ENCODE assay signal across 14 mouse cellular contexts in genomic region chr3:78899446-78900230, GRCm38 (mm10).
DNase-seq lines count a peak whose midpoint lies in the region; ATAC-seq lines count a peak whose summit lies in the region.
"Had no signal": no experiment of that assay in that cellular context is flagged by ENCODE, and none has a peak within 500 bp of the region (broad histone marks: within the 10 kb centered on the region; RNA-seq: fewer than 3 reads in every experiment).

No protein-coding gene starts in this region.

- DNase-seq in heart, adult 18-20 months = peak; percentile 28 to 51
- DNase-seq in heart, postnatal 25 days (ENCODE audit: low spot score) = no peak
- DNase-seq in skeletal muscle tissue, adult 2 months (ENCODE audit: low read depth, low spot score) = peak; percentile 4
- DNase-seq in liver, embryonic 11.5 days (ENCODE audit: low spot score) = no peak
- DNase-seq: adrenal gland, postnatal 36 days; cerebellum, adult 11 months; lung, postnatal 4 days; spleen, adult 18-20 months had no signal

- H3K4me3 ChIP-seq in midbrain, embryonic 12.5 days = no peak overlapping the region
- no peak overlapping the region for H3K4me3 ChIP-seq in midbrain, embryonic 16.5 days (ENCODE audit: low read depth, low read length)
- H3K4me3 ChIP-seq in heart, embryonic 13.5 days = no peak overlapping the region
- H3K4me3 ChIP-seq in liver, embryonic 11.5 days (ENCODE audit: low read depth, low read length) = no peak overlapping the region
- H3K4me3 ChIP-seq: myocyte had no signal

- peaks cover 30% of the 10 kb centered on the region for H3K4me1 ChIP-seq in midbrain, embryonic 12.5 days
- peaks cover 13% of the 10 kb centered on the region for H3K4me1 ChIP-seq in midbrain, embryonic 16.5 days (ENCODE audit: control insufficient read depth, insufficient read depth, low read length)
- peaks cover 27% of the 10 kb centered on the region for H3K4me1 ChIP-seq in heart, embryonic 13.5 days
- no peaks in the 10 kb centered on the region for H3K4me1 ChIP-seq in liver, embryonic 11.5 days (replicated peaks; ENCODE audit: control insufficient read depth, insufficient read depth, low read length)

- no peaks in the 10 kb centered on the region for H3K9me3 ChIP-seq in midbrain, embryonic 12.5 days
- no peaks in the 10 kb centered on the region for H3K9me3 ChIP-seq in midbrain, embryonic 16.5 days (replicated peaks; ENCODE audit: control insufficient read depth, low read length, poor library complexity, severe bottlenecking)
- no peaks in the 10 kb centered on the region for H3K9me3 ChIP-seq in heart, embryonic 13.5 days
- H3K9me3 ChIP-seq in liver, embryonic 11.5 days (ENCODE audit: control insufficient read depth, low read length) = no peaks in the 10 kb centered on the region

- no peak overlapping the region for H3K4me2 ChIP-seq in midbrain, embryonic 12.5 days (replicated peaks)
- H3K4me2 ChIP-seq in midbrain, embryonic 16.5 days (ENCODE audit: low read length) = no peak overlapping the region
- H3K4me2 ChIP-seq in heart, embryonic 13.5 days = no peak overlapping the region
- H3K4me2 ChIP-seq in liver, embryonic 11.5 days = no peak overlapping the region

- ATAC-seq in midbrain, embryonic 12.5 days (ENCODE audit: low FRiP score, low read depth) = peak; percentile 61
- ATAC-seq in midbrain, embryonic 16.5 days = no peak
- peak; percentile 37; the same call in 1 of the 2 replicates for ATAC-seq in heart, embryonic 13.5 days (ENCODE audit: extremely low read depth, insufficient number of reproducible peaks, low FRiP score, low TSS enrichment)
- no peak for ATAC-seq in liver, embryonic 11.5 days (replicated peaks; ENCODE audit: low FRiP score)
- no peak for ATAC-seq in cerebellum, adult (ENCODE audit: insufficient number of reproducible peaks, low FRiP score, low TSS enrichment)
- ATAC-seq: intestine, postnatal 0 days had no signal

- H3K9ac ChIP-seq in midbrain, embryonic 12.5 days (replicated peaks) = no peak overlapping the region
- H3K9ac ChIP-seq in midbrain, embryonic 16.5 days (ENCODE audit: low read depth, low read length) = no peak overlapping the region
- H3K9ac ChIP-seq in heart, embryonic 13.5 days = no peak overlapping the region
- no peak overlapping the region for H3K9ac ChIP-seq in liver, embryonic 11.5 days (ENCODE audit: low read depth, low read length)

- 45% methylated on average over 8 of the region's 8 CpGs for WGBS in midbrain, embryonic 12.5 days
- WGBS in midbrain, embryonic 16.5 days = 39% methylated on average over 8 of the region's 8 CpGs
- 57% methylated on average over 8 of the region's 8 CpGs for WGBS in heart, embryonic 13.5 days
- WGBS in liver, embryonic 11.5 days = 73% methylated on average over 8 of the region's 8 CpGs

- H3K27ac ChIP-seq in midbrain, embryonic 12.5 days (replicated peaks) = no peak overlapping the region; the same call in 1 of the 2 replicates
- H3K27ac ChIP-seq in midbrain, embryonic 16.5 days (ENCODE audit: low read length) = no peak overlapping the region
- H3K27ac ChIP-seq in heart, embryonic 13.5 days (replicated peaks) = peak overlapping the region; percentile 50; the same call in 1 of the 2 replicates
- H3K27ac ChIP-seq in liver, embryonic 11.5 days (ENCODE audit: low read depth, low read length) = no peak overlapping the region

- no peaks in the 10 kb centered on the region for H3K36me3 ChIP-seq in midbrain, embryonic 12.5 days
- no peaks in the 10 kb centered on the region for H3K36me3 ChIP-seq in midbrain, embryonic 16.5 days (ENCODE audit: control insufficient read depth, insufficient read depth, low read length)
- no peaks in the 10 kb centered on the region for H3K36me3 ChIP-seq in heart, embryonic 13.5 days
- no peaks in the 10 kb centered on the region for H3K36me3 ChIP-seq in liver, embryonic 11.5 days (ENCODE audit: control insufficient read depth, insufficient read depth, low read length)

- no peaks in the 10 kb centered on the region for H3K27me3 ChIP-seq in midbrain, embryonic 12.5 days
- no peaks in the 10 kb centered on the region for H3K27me3 ChIP-seq in midbrain, embryonic 16.5 days (ENCODE audit: control insufficient read depth, insufficient read depth, low read depth, low read length)
- no peaks in the 10 kb centered on the region for H3K27me3 ChIP-seq in heart, embryonic 13.5 days (replicated peaks)
- H3K27me3 ChIP-seq in liver, embryonic 11.5 days (replicated peaks; ENCODE audit: control insufficient read depth, insufficient read depth, low read length) = no peaks in the 10 kb centered on the region

- intact Hi-C loops in heart, postnatal 25 days (cut with DNase I) = no loop called here

Comparison
In these comparisons a context has a peak if more than half of its experiments do, and no peak if none do; other contexts are left out.
1. DNase-seq: peak in heart, adult 18-20 months (2 of 2) and skeletal muscle tissue, adult 2 months (single experiment); none in heart, postnatal 25 days (single experiment) and liver, embryonic 11.5 days (single experiment).
2. ATAC-seq: peak in midbrain, embryonic 12.5 days (single experiment) and heart, embryonic 13.5 days (single experiment); none in midbrain, embryonic 16.5 days (single experiment), liver, embryonic 11.5 days (single experiment) and cerebellum, adult (single experiment).